Mouse (Mus musculus) CH12.LX (cell line): Measurements from ENCODE around the gene Rab43.

Source experiments
- CHD2 ChIP-seq: IDR thresholded peaks from 2 replicates; pipeline ENCODE4 v1.6.1; 2011; ENCODE audit warnings: low read length, improper control_type of control experiment
- CTCF ChIP-seq, 2 experiments: IDR thresholded peaks in 1 of 2; conservative IDR thresholded peaks in 1 of 2; 2 replicates each; pipeline ENCODE4 v1.5.1; 2011 to 2012; ENCODE audit warnings: low read depth in 2 of 2, low read length in 2 of 2, improper control_type of control experiment in 1 of 2, inconsistent platforms in 1 of 2, mild to moderate bottlenecking in 1 of 2, moderate library complexity in 1 of 2
- POLR2A ChIP-seq: IDR thresholded peaks from 2 replicates; pipeline ENCODE4 v1.6.1; 2011; ENCODE audit warnings: low read depth, mild to moderate bottlenecking, improper control_type of control experiment, low read length
- SMC3 ChIP-seq: IDR thresholded peaks from 2 replicates; pipeline ENCODE4 v1.6.1; 2011; ENCODE audit warnings: low read depth, low read length, improper control_type of control experiment
- TBP ChIP-seq: conservative IDR thresholded peaks from 2 replicates; pipeline ENCODE4 v1.6.1; 2011; ENCODE audit warnings: low read depth, low read length, improper control_type of control experiment
- UBTF ChIP-seq: IDR thresholded peaks from 2 replicates; pipeline ENCODE4 v1.6.1; 2012; ENCODE audit warnings: low read depth, mild to moderate bottlenecking, inconsistent platforms, low read length, improper control_type of control experiment, moderate library complexity

DNA sequence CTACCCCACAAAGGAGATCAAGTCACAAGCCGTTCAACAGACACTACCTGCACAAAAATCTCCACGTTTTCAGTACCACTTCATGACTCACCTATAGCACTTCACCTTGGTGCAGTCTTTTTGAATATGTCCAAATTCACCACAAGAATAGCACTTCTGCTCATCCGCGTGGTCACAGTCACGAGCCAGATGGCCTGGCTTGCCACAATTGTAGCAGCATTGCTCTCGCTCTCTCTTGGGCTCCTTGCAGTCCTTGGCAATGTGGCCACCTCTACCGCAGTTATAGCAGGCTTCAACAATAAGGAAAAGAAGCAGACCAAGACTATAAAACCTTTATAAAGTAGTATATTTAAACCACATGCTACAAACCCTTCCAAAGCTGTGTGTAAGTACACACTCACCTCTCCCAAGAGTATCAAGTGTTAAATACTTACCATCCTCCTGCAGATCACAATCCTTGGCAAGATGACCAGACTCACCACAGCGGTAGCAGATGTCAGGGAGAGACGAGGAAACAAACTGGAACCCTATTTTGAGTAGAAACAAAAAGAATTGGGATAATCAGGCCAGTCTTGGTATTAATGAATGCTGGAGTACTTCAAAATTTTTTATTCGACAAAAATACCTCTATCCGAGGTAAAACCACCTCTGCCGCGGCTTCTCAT is 33.2 kb upstream of the Rab43 start:
- TF ChIP-seq CHD2: no peak
- TF ChIP-seq UBTF: no peak
- no peak for TF ChIP-seq SMC3
- TF ChIP-seq CTCF (conservative IDR thresholded peaks at IDR 0.05 in 1 of 2, IDR thresholded peaks at IDR 0.05 in 1 of 2; ENCODE audit: low read depth in 2 of 2, low read length in 2 of 2): no peak
- no peak for TF ChIP-seq TBP
- no peak for TF ChIP-seq POLR2A
